Mouse (Mus musculus) intestine, embryonic 14.5 days (tissue): ENCODE data around the gene Nav3. TPM values are rescaled to one million over a fixed set of nuclear protein-coding genes. Genes with fewer than 3 reads are reported as not detected.

Experiments used
- ATAC-seq: fragments of 200-750 bp; cut with Nextera tagmentation; replicated peaks from 2 replicates; pipeline ENCODE4 v1.8.0; 2017; ENCODE audit warnings: low read depth, moderate number of reproducible peaks, moderate TSS enrichment, moderate library complexity; ENCODE audit not compliant: low FRiP score, low TSS enrichment
- DNase-seq: peaks from one replicate; pipeline ENCODE4 v3.0.0-alpha.2; 2018; ENCODE audit warnings: low spot score
- H3K27ac ChIP-seq: fragments of 300-500 bp; sonication (generic); 2 replicates; pipeline ENCODE4 v1.5.1; 2014; ENCODE audit warnings: low read depth, mild to moderate bottlenecking, control low read depth
- H3K27me3 ChIP-seq: fragments of 300-500 bp; sonication (generic); replicated peaks from 2 replicates; pipeline ENCODE4 v1.6.1; 2014; ENCODE audit warnings: low read length, control low read depth; ENCODE audit not compliant: control insufficient read depth, insufficient read depth
- H3K36me3 ChIP-seq: fragments of 300-500 bp; sonication (generic); 2 replicates; pipeline ENCODE4 v1.6.1; 2014; ENCODE audit warnings: low read length, control low read depth; ENCODE audit not compliant: control insufficient read depth, insufficient read depth
- H3K4me1 ChIP-seq: fragments of 300-500 bp; sonication (generic); replicated peaks from 2 replicates; pipeline ENCODE4 v1.6.1; 2014; ENCODE audit warnings: low read length, control low read depth, mixed read lengths; ENCODE audit not compliant: control insufficient read depth, insufficient read depth
- H3K4me2 ChIP-seq: fragments of 300-500 bp; sonication (generic); 2 replicates; pipeline ENCODE4 v1.6.1; 2014; ENCODE audit warnings: low read length
- H3K4me3 ChIP-seq: fragments of 300-500 bp; sonication (generic); 2 replicates; pipeline ENCODE4 v1.5.1; 2014; ENCODE audit warnings: low read depth, low read length, control low read depth, mixed read lengths
- H3K9ac ChIP-seq: fragments of 300-500 bp; sonication (generic); 2 replicates; pipeline ENCODE4 v1.6.1; 2014; ENCODE audit warnings: mild to moderate bottlenecking, low read length
- H3K9me3 ChIP-seq: fragments of 300-500 bp; sonication (generic); 2 replicates; pipeline ENCODE4 v1.6.1; 2016; ENCODE audit warnings: low read length, control low read depth; ENCODE audit not compliant: control insufficient read depth
- WGBS: fragments of 180-500 bp; shearing (Covaris S2); extraction: QIAGEN DNeasy Blood & Tissue Kit; methylation state at CpG from one replicate; pipeline ENCODE4 v1.1.7; 2014; 5-methylcytosine and 5-hydroxymethylcytosine counted together
- polyA plus RNA-seq: library from polyadenylated mRNA; unstranded; fragments of >200 nt; fragmentation: Nextera tagmentation; extraction: Ambion mirVana; gene quantifications from 2 replicates; pipeline ENCODE4 v1.2.1, GENCODE M21; 2014

Gene Nav3
- polyA plus RNA-seq: 1.4 and 2.5 TPM in 2 replicates

DNA sequence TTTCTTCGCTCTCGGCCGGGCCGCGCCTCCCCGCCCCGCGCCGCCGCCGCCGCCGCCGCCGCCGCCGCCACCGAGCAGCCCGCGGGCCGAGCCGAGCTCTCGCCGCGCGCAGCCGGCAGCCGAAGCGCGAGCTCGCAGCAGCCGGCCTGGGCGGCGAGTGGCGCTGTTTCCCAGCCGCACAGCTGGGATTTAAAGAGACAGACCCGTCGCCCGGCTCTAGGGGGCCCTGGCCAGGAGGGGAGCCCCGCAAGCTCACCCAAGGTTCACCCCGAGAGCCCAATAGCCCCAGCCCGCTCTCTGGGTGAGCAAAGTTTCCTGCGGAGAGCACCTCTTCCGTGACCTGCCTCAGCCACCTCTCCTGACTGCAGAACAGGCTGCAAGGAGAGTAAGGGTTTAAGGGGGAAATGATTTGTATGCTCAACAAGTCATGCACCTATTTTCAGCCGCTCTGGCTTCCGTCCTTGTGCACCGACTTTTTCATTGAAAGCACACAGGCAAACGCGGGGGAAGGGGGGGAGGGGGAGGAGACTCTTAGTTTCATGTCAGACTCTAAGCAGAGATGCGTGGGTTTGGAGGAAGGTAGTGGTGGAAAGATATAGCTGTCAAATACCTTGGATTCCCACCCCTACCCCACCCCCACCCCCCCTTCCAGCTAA, at the start of gene Nav3:
TSS of gene Nav3 (minus strand) at position 367 of the 656 bp plus-strand sequence.
- Histone ChIP-seq H3K9ac (peak within 1 kb of the TSS; percentile 61), H3K27ac (no peak within 1 kb of the TSS), H3K4me3 (peak within 1 kb of the TSS; percentile 47), H3K36me3 (no peaks in the 10 kb centered on the region), H3K4me2 (peak within 1 kb of the TSS; percentile 98), H3K4me1 (no peaks in the 10 kb centered on the region), H3K27me3 (peaks cover 28% of the 10 kb centered on the region), H3K9me3 (no peaks in the 10 kb centered on the region)
- peak; percentile 93 for ATAC-seq
- peak; percentile 84 for DNase-seq
- under 1% methylated on average over 33 of the region's 50 CpGs for WGBS

DNA sequence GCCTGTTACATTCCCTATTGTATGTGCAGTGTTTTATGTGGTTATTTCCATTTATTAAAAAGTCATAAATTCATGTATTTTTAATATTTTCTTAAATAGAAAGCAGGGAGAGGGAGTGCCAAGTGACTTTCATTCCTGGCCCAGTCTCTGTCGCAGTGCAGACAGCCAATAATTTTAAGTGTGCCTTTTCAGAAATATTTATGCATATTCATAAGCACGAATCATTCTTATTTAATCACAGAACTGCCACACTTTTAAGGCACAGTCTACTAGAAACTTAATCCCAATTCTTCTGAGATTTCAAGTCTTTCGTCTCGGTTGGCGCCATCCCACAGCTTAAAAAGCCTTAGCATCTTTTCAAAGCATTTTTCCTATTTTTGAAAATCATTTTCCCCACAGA, 29.3 kb upstream of the Nav3 start:
- no peaks in the 10 kb centered on the region for H3K4me1 ChIP-seq
- no peak overlapping the region for H3K4me3 ChIP-seq
- WGBS: 84% methylated on average over 5 of the region's 5 CpGs
- H3K27ac ChIP-seq: no peak overlapping the region
- no peaks in the 10 kb centered on the region for H3K36me3 ChIP-seq
- no peak overlapping the region for H3K9ac ChIP-seq
- ATAC-seq (no peak), DNase-seq (no peak)
- no peaks in the 10 kb centered on the region for H3K27me3 ChIP-seq
- H3K4me2 ChIP-seq: no peak overlapping the region
- no peaks in the 10 kb centered on the region for H3K9me3 ChIP-seq

DNA sequence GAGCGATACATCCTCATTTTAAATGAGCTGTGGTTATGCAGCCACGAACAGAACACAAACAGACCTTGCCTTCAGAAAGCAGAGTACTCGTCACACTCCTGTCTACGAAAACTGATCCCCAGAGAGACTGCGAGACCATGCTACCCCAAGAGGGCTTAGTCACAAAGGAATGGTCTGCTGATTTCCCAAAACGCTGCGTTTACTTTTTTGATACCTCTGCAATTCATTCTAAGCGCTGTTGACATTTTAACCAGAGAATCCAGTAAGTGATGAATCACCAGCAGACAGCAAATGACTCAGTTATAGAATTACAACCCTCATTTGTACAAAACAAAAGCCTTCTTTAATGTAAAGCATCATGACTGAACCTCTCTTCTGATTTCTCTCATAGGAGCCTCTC, 28.8 kb upstream of the Nav3 start:
- no peak for ATAC-seq
- Histone ChIP-seq H3K27ac (no peak overlapping the region), H3K36me3 (no peaks in the 10 kb centered on the region), H3K4me3 (no peak overlapping the region), H3K4me2 (no peak overlapping the region), H3K27me3 (no peaks in the 10 kb centered on the region), H3K9me3 (no peaks in the 10 kb centered on the region), H3K4me1 (no peaks in the 10 kb centered on the region), H3K9ac (no peak overlapping the region)
- no peak for DNase-seq
- 34% methylated on average over 8 of the region's 8 CpGs for WGBS

DNA sequence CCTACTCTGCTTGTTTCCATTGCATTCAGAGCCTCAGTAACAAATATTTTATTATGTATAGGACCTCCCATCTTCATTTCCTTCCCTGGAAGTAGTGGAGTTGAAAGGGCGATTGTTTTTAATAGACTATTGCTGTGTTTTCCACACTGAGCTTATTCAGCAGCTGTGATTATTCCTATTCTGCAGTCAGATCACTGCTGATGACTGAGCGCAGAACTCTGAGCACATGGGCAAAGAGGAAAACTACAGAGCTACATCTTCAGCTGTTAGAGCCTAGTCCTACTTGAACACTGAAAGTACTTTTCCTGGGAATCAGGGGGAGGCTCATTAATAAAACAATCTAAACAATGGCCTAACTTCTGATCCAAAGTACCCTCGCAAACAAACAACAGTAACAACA, 23.2 kb upstream of the Nav3 start:
- Histone ChIP-seq H3K4me3 (no peak overlapping the region), H3K27ac (no peak overlapping the region), H3K4me2 (no peak overlapping the region), H3K36me3 (no peaks in the 10 kb centered on the region), H3K4me1 (no peaks in the 10 kb centered on the region), H3K27me3 (no peaks in the 10 kb centered on the region), H3K9ac (no peak overlapping the region), H3K9me3 (no peaks in the 10 kb centered on the region)
- no peak for ATAC-seq
- no peak for DNase-seq
- 85% methylated on average over 3 of the region's 3 CpGs for WGBS

DNA sequence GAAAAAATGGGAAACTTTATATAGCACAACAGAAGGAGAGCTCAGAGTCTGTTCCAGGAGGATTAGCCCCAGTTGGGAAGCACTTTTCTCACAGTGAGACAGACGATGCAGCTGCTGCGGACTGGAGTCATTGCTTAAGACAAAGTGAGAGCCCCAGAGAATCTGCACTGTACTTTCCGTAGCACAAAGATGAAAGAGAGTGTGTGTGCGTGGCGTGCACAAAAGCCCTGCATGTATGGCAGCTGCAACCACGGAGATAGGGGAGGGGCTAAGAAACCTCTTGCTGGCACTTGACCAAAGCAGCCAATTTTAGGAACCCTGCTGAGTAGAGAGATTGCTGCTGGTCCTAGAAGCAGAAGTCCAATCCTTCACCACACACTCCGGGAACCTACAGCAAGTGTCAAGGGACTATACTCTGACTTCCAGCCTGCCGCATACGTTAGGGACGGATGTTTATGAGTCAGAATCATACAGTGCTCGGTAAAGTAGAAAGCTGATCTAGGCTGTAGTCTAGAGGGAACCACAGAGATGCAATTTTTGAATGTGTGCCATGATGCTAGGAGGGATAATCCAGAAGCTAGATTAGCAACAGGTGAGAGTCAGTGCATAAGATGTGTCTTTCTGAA, 21.8 kb upstream of the Nav3 start:
- H3K4me3 ChIP-seq: no peak overlapping the region
- no peaks in the 10 kb centered on the region for H3K4me1 ChIP-seq
- H3K36me3 ChIP-seq: no peaks in the 10 kb centered on the region
- ATAC-seq: no peak
- H3K9me3 ChIP-seq: no peaks in the 10 kb centered on the region
- no peak for DNase-seq
- H3K9ac ChIP-seq: no peak overlapping the region
- H3K27ac ChIP-seq: no peak overlapping the region
- no peaks in the 10 kb centered on the region for H3K27me3 ChIP-seq
- no peak overlapping the region for H3K4me2 ChIP-seq
- 72% methylated on average over 11 of the region's 11 CpGs for WGBS

DNA sequence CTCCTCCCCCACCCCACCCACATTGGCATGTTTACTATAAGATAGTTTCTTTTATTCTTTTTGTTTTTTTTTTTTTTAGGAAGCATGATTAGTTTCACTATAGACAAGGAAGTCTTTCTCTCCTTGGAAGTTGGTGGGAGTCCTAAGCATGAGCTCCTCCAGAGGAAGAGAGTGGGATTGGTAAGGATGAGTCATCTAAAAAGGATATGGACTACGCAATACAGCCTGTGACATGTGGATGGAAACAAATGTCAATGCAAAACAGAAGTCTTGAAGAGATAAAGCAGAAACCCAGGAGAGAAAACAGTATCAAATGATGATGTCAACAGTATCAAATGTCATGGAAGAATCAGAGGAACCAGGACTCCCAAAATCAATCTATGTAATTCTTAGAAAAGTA, 18.1 kb upstream of the Nav3 start:
- Histone ChIP-seq H3K9ac (no peak overlapping the region), H3K36me3 (no peaks in the 10 kb centered on the region), H3K27ac (no peak overlapping the region), H3K27me3 (no peaks in the 10 kb centered on the region), H3K4me3 (no peak overlapping the region), H3K4me1 (no peaks in the 10 kb centered on the region), H3K4me2 (no peak overlapping the region), H3K9me3 (no peaks in the 10 kb centered on the region)
- DNase-seq (no peak), ATAC-seq (no peak)
- WGBS: 62% methylated on average over 1 of the region's 1 CpGs

DNA sequence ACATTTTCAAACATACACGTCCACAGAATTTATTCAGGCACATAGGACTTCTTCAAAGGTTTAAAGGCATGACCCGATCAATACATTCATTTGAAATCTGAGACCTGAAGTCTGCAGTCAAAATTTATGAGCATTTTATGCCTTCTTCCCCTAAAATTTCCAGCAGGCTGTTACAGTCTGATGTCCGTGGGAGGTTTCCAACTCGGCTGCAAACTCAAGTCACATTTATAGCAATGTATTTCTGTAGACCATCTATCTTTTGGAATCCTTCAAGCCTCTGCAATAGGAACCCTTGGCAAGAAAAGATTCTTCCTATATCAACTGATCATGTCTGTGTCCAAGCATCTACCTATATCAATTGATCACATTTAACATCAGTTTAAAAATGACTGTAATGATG, 13.4 kb upstream of the Nav3 start:
- Histone ChIP-seq H3K4me2 (no peak overlapping the region), H3K36me3 (no peaks in the 10 kb centered on the region), H3K27me3 (no peaks in the 10 kb centered on the region), H3K27ac (no peak overlapping the region), H3K4me3 (no peak overlapping the region), H3K9me3 (no peaks in the 10 kb centered on the region), H3K9ac (no peak overlapping the region), H3K4me1 (no peaks in the 10 kb centered on the region)
- ATAC-seq: no peak
- WGBS: 75% methylated on average over 4 of the region's 4 CpGs
- DNase-seq: no peak

DNA sequence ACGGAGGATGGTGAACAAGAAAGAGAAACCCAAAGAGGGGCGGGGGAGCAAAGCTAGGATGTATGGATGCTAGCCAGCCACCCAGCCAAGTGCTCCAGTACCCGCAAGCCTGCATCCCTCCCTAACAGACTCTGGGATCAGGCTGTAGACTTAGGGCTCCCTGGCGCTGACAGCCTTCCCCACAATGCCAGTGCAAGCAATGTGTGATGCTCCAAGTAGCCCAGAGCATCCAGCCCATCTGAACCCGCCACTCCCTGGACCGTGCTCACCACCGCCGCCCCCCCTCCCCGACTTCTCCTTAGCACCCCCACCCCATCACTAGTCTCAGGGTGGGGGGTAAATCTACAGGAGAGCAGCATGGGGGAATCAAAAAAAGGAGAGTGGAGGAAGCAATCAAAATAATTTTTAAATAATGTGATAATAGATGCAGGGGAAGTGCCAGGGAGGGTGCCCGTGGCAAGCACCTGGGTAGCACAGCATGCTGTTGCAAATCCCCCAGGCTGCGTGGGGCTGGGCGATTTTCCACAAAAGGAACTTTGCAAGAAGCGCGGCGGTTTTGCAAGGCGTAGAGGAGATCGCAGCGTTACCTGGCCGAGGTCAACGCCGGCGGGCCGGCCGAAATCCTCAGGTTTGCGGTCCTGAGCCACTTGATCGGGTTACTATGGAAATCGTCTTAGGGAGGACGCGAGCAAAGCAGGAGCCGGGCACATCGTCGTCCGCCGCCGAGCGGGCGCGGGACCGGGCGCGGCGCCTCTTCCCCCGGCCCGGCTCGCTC, 754 bp downstream of the Nav3 start:
- Histone ChIP-seq H3K4me3 (peak overlapping the region; percentile 47), H3K4me2 (peak overlapping the region; percentile 98), H3K9ac (peak overlapping the region; percentile 61), H3K27me3 (peaks cover 28% of the 10 kb centered on the region), H3K4me1 (no peaks in the 10 kb centered on the region), H3K36me3 (no peaks in the 10 kb centered on the region), H3K27ac (no peak overlapping the region), H3K9me3 (no peaks in the 10 kb centered on the region)
- ATAC-seq (peak; percentile 36; the same call in 1 of the 2 replicates), DNase-seq (peak; percentile 77)
- WGBS: under 1% methylated on average over 43 of the region's 45 CpGs
